Mouse (Mus musculus): Measurements from ENCODE around the gene Faf2. TPM values are rescaled to one million over a fixed set of nuclear protein-coding genes. Genes with fewer than 3 reads are reported as not detected.

Gene Faf2
- 89.2 and 96.9 TPM in 2 replicates for polyA plus RNA-seq (2014; fragmentation: Nextera tagmentation; extraction: Ambion mirVana)

GRCm38 (mm10) chr13:54621155-54621932, at the start of gene Faf2:
Gene Faf2, plus strand, starts transcription at chr13:54621784.
- no peaks in the 10 kb centered on the region; the same call in none of the 2 replicates for H3K4me1 ChIP-seq (ENCODE audit: control insufficient read depth, insufficient read depth, low read length)
- DNase-seq (ENCODE audit: low spot score), result peak; percentile 99
- WGBS, result 11% methylated on average over 44 of the region's 44 CpGs
- H3K36me3 ChIP-seq (replicated peaks; ENCODE audit: control insufficient read depth, insufficient read depth, low read depth, low read length), result no peaks in the 10 kb centered on the region
- peak within 1 kb of the TSS; percentile 96 for H3K9ac ChIP-seq (replicated peaks; ENCODE audit: low read length)
- no peaks in the 10 kb centered on the region for H3K9me3 ChIP-seq (replicated peaks; ENCODE audit: control insufficient read depth, low read length)
- peak; percentile 96 for ATAC-seq (replicated peaks; ENCODE audit: insufficient number of reproducible peaks, low FRiP score, low TSS enrichment, low read depth)
- H3K4me2 ChIP-seq (ENCODE audit: low read depth, low read length), result peak within 1 kb of the TSS; percentile 75
- peak within 1 kb of the TSS; percentile 96 for H3K4me3 ChIP-seq (ENCODE audit: low read depth, low read length)
- H3K27me3 ChIP-seq (ENCODE audit: control insufficient read depth, insufficient read depth, low read length), result no peaks in the 10 kb centered on the region
- H3K27ac ChIP-seq (replicated peaks; ENCODE audit: low read depth, low read length), result peak within 1 kb of the TSS; percentile 56; the same call in 1 of the 2 replicates

DNA sequence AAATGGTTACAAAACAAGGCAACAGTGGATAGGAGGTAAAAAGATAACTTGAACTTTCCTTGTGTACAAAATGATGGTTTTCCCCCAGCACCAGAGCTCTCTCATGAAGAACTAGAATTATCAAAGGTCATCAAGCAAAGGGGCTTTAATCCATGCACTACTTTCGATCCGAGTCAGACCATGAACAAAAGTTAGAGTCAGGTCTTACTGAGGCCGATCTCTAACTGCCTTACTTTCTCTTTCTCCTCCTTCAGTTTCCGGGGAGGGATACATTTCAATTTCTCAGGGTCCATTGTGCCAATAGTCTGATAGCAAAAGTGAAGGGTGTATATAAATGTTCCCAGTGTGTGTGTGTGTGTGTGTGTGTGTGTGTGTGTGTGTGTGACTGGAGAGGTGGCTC, 49.0 kb upstream of the Faf2 start:
- H3K36me3 ChIP-seq (replicated peaks; ENCODE audit: control insufficient read depth, insufficient read depth, low read depth, low read length), result no peaks in the 10 kb centered on the region
- no peaks in the 10 kb centered on the region for H3K9me3 ChIP-seq (replicated peaks; ENCODE audit: control insufficient read depth, low read length)
- no peak overlapping the region for H3K9ac ChIP-seq (replicated peaks; ENCODE audit: low read length)
- no peak overlapping the region for H3K4me2 ChIP-seq (ENCODE audit: low read depth, low read length)
- ATAC-seq (replicated peaks; ENCODE audit: insufficient number of reproducible peaks, low FRiP score, low TSS enrichment, low read depth), result no peak
- no peak for DNase-seq (ENCODE audit: low spot score)
- no peak overlapping the region for H3K27ac ChIP-seq (replicated peaks; ENCODE audit: low read depth, low read length)
- no peak overlapping the region for H3K4me3 ChIP-seq (ENCODE audit: low read depth, low read length)
- WGBS, result 84% methylated on average over 4 of the region's 4 CpGs
- no peaks in the 10 kb centered on the region; the same call in 1 of the 2 replicates for H3K4me1 ChIP-seq (ENCODE audit: control insufficient read depth, insufficient read depth, low read length)
- no peaks in the 10 kb centered on the region for H3K27me3 ChIP-seq (ENCODE audit: control insufficient read depth, insufficient read depth, low read length)

GRCm38 (mm10) chr13:54574854-54575481, 46.6 kb upstream of the Faf2 start, which contains the start of gene Arl10:
Gene Arl10, plus strand, starts transcription at chr13:54575015.
- peak within 1 kb of the TSS; percentile 96 for H3K4me3 ChIP-seq (ENCODE audit: low read depth, low read length)
- H3K36me3 ChIP-seq (replicated peaks; ENCODE audit: control insufficient read depth, insufficient read depth, low read depth, low read length), result 0 out of 2 replicates have a peak, but pooled peaks cover 2% of the 10 kb centered on the region
- H3K27me3 ChIP-seq (ENCODE audit: control insufficient read depth, insufficient read depth, low read length), result no peaks in the 10 kb centered on the region
- H3K9me3 ChIP-seq (replicated peaks; ENCODE audit: control insufficient read depth, low read length), result no peaks in the 10 kb centered on the region
- H3K9ac ChIP-seq (replicated peaks; ENCODE audit: low read length), result peak within 1 kb of the TSS; percentile 93
- H3K27ac ChIP-seq (replicated peaks; ENCODE audit: low read depth, low read length), result peak within 1 kb of the TSS; percentile 67; the same call in 1 of the 2 replicates
- H3K4me1 ChIP-seq (ENCODE audit: control insufficient read depth, insufficient read depth, low read length), result no peaks in the 10 kb centered on the region; the same call in 1 of the 2 replicates
- H3K4me2 ChIP-seq (ENCODE audit: low read depth, low read length), result peak within 1 kb of the TSS; percentile 90
- peak; percentile 85 for ATAC-seq (replicated peaks; ENCODE audit: insufficient number of reproducible peaks, low FRiP score, low TSS enrichment, low read depth)
- WGBS, result under 1% methylated on average over 55 of the region's 55 CpGs
- peak; percentile 85 for DNase-seq (ENCODE audit: low spot score)

DNA sequence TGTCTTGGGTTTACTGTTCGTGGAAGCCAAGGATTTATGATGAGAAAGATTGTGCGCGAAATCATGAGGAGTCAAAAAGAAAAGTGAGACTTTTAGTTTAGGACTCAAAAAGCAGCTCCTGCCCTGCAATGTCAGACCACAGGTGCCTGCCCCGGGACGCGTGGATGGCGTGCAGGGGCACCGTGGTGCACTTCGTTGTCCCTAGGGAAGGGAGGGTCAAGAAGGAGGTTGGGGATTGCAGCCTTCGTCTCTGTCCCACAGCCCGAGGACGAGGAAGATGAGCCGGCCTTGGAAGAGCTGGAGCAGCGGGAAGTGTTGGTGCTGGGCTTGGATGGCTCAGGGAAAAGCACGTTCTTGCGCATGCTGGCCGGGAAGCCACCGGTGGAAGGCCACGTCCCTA, 46.1 kb upstream of the Faf2 start:
- ATAC-seq (replicated peaks; ENCODE audit: insufficient number of reproducible peaks, low FRiP score, low TSS enrichment, low read depth) (no peak), DNase-seq (ENCODE audit: low spot score) (peak; percentile 6)
- no peaks in the 10 kb centered on the region; the same call in 1 of the 2 replicates for H3K4me1 ChIP-seq (ENCODE audit: control insufficient read depth, insufficient read depth, low read length)
- no peaks in the 10 kb centered on the region for H3K9me3 ChIP-seq (replicated peaks; ENCODE audit: control insufficient read depth, low read length)
- peak overlapping the region; percentile 93 for H3K9ac ChIP-seq (replicated peaks; ENCODE audit: low read length)
- H3K27me3 ChIP-seq (ENCODE audit: control insufficient read depth, insufficient read depth, low read length), result no peaks in the 10 kb centered on the region
- peak overlapping the region; percentile 96 for H3K4me3 ChIP-seq (ENCODE audit: low read depth, low read length)
- H3K36me3 ChIP-seq (replicated peaks; ENCODE audit: control insufficient read depth, insufficient read depth, low read depth, low read length), result 0 out of 2 replicates have a peak, but pooled peaks cover 2% of the 10 kb centered on the region
- no peak overlapping the region for H3K27ac ChIP-seq (replicated peaks; ENCODE audit: low read depth, low read length)
- WGBS, result 2% methylated on average over 19 of the region's 19 CpGs
- H3K4me2 ChIP-seq (ENCODE audit: low read depth, low read length), result peak overlapping the region; percentile 90

GRCm38 (mm10) chr13:54577652-54578507, 43.7 kb upstream of the Faf2 start:
- Histone ChIP-seq H3K27ac (replicated peaks; ENCODE audit: low read depth, low read length) (no peak overlapping the region), H3K9me3 (replicated peaks; ENCODE audit: control insufficient read depth, low read length) (no peaks in the 10 kb centered on the region), H3K4me2 (ENCODE audit: low read depth, low read length) (no peak overlapping the region), H3K4me1 (ENCODE audit: control insufficient read depth, insufficient read depth, low read length) (no peaks in the 10 kb centered on the region; the same call in 1 of the 2 replicates), H3K27me3 (ENCODE audit: control insufficient read depth, insufficient read depth, low read length) (no peaks in the 10 kb centered on the region), H3K36me3 (replicated peaks; ENCODE audit: control insufficient read depth, insufficient read depth, low read depth, low read length) (peaks cover 10% of the 10 kb centered on the region), H3K9ac (replicated peaks; ENCODE audit: low read length) (no peak overlapping the region), H3K4me3 (ENCODE audit: low read depth, low read length) (no peak overlapping the region)
- ATAC-seq (replicated peaks; ENCODE audit: insufficient number of reproducible peaks, low FRiP score, low TSS enrichment, low read depth), result no peak
- no peak for DNase-seq (ENCODE audit: low spot score)
- WGBS, result 88% methylated on average over 21 of the region's 21 CpGs

- no peak for ATAC-seq (replicated peaks; ENCODE audit: insufficient number of reproducible peaks, low FRiP score, low TSS enrichment, low read depth)
- Histone ChIP-seq H3K27me3 (ENCODE audit: control insufficient read depth, insufficient read depth, low read length) (no peaks in the 10 kb centered on the region), H3K9ac (replicated peaks; ENCODE audit: low read length) (no peak overlapping the region), H3K9me3 (replicated peaks; ENCODE audit: control insufficient read depth, low read length) (no peaks in the 10 kb centered on the region), H3K4me1 (ENCODE audit: control insufficient read depth, insufficient read depth, low read length) (no peaks in the 10 kb centered on the region), H3K4me3 (ENCODE audit: low read depth, low read length) (no peak overlapping the region), H3K27ac (replicated peaks; ENCODE audit: low read depth, low read length) (no peak overlapping the region), H3K4me2 (ENCODE audit: low read depth, low read length) (no peak overlapping the region), H3K36me3 (replicated peaks; ENCODE audit: control insufficient read depth, insufficient read depth, low read depth, low read length) (peaks cover 10% of the 10 kb centered on the region)
- 87% methylated on average over 2 of the region's 2 CpGs for WGBS
- no peak for DNase-seq (ENCODE audit: low spot score)
Measured at GRCm38 (mm10) chr13:54581385-54581784, 40.2 kb upstream of the Faf2 start.

- H3K9me3 ChIP-seq (replicated peaks; ENCODE audit: control insufficient read depth, low read length), result no peaks in the 10 kb centered on the region
- H3K4me3 ChIP-seq (ENCODE audit: low read depth, low read length), result no peak overlapping the region
- H3K27me3 ChIP-seq (ENCODE audit: control insufficient read depth, insufficient read depth, low read length), result no peaks in the 10 kb centered on the region
- DNase-seq (ENCODE audit: low spot score), result no peak
- H3K9ac ChIP-seq (replicated peaks; ENCODE audit: low read length), result no peak overlapping the region
- no peak overlapping the region for H3K27ac ChIP-seq (replicated peaks; ENCODE audit: low read depth, low read length)
- 78% methylated on average over 10 of the region's 10 CpGs for WGBS
- peaks cover 10% of the 10 kb centered on the region for H3K36me3 ChIP-seq (replicated peaks; ENCODE audit: control insufficient read depth, insufficient read depth, low read depth, low read length)
- no peak for ATAC-seq (replicated peaks; ENCODE audit: insufficient number of reproducible peaks, low FRiP score, low TSS enrichment, low read depth)
- no peak overlapping the region for H3K4me2 ChIP-seq (ENCODE audit: low read depth, low read length)
- no peaks in the 10 kb centered on the region for H3K4me1 ChIP-seq (ENCODE audit: control insufficient read depth, insufficient read depth, low read length)
Measured at GRCm38 (mm10) chr13:54582126-54582525, 39.5 kb upstream of the Faf2 start.
